Mouse (Mus musculus): ENCODE data around the gene Pga5.

DNA sequence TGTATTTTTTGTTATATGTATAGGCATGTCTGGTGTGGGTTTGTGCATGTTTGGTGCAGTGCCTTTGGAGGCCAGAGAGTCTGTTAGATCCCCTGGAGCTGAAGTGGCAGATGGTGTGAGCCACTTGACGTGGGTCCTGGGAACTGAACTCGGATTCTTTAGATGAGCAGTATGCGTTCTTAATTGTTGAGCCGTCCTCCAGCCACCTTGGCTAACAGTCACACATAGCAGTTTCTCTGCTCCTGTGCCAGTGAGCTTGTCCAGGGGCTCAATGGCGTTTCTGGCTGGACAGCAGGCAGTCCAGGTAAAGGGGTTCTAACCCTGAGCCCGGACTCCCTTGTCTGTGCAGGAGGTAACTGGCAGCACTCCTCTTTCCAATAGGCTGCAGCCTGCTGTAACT, 31.0 kb upstream of the Pga5 start:
- TF ChIP-seq POLR2A (IDR thresholded peaks at IDR 0.05; ENCODE audit: low read depth, low read length): no peak
- no peak for TF ChIP-seq CTCF (IDR thresholded peaks at IDR 0.05; ENCODE audit: extremely low read depth, insufficient read length, insufficient replicate concordance, low read depth, low read length)

Measured in small intestine, adult 2 months (tissue).